Mouse (Mus musculus) bone marrow macrophage, adult 2 months (primary cell): ENCODE measurements around the gene Il4.

ENCODE experiments used
- CTCF ChIP-seq: IDR thresholded peaks from 2 replicates; pipeline ENCODE4 v1.5.1; 2012; ENCODE audit warnings: low read depth, mild to moderate bottlenecking, low read length, moderate library complexity
- POLR2A ChIP-seq: IDR thresholded peaks from 2 replicates; pipeline ENCODE4 v1.6.1; 2012; ENCODE audit warnings: mild to moderate bottlenecking, low read depth, low read length, borderline replicate concordance

GRCm38 (mm10) chr11:53657381-53657780 is 38.9 kb upstream of the Il4 start:
- no peak for TF ChIP-seq CTCF
- TF ChIP-seq POLR2A = no peak
